Mouse (Mus musculus): ENCODE measurements around the gene Apip.

GRCm38 (mm10) chr2:103073219-103073982, at the start of gene Apip, which contains the start of gene Pdhx:
- TF ChIP-seq POLR2A (IDR thresholded peaks at IDR 0.05; ENCODE audit: extremely low read depth, insufficient read depth, low read length) (peak; percentile 85), CTCF (IDR thresholded peaks at IDR 0.05; ENCODE audit: extremely low read depth, insufficient read depth, low read length) (no peak)
